Mouse (Mus musculus) neural tube, embryonic 10.5 days (tissue): ENCODE measurements at regions not wholly inside any gene's neighbourhood (a gene's known extent, or its start where the extent isn't known, plus 50 kb on each side); places are given as distances from the start of the nearest gene placed in this dataset.

Source experiments
- DNase-seq: peaks from one replicate; pipeline ENCODE4 v3.0.0-alpha.2; 2017; ENCODE audit warnings: low spot score; ENCODE audit errors: extremely low spot score

DNA sequence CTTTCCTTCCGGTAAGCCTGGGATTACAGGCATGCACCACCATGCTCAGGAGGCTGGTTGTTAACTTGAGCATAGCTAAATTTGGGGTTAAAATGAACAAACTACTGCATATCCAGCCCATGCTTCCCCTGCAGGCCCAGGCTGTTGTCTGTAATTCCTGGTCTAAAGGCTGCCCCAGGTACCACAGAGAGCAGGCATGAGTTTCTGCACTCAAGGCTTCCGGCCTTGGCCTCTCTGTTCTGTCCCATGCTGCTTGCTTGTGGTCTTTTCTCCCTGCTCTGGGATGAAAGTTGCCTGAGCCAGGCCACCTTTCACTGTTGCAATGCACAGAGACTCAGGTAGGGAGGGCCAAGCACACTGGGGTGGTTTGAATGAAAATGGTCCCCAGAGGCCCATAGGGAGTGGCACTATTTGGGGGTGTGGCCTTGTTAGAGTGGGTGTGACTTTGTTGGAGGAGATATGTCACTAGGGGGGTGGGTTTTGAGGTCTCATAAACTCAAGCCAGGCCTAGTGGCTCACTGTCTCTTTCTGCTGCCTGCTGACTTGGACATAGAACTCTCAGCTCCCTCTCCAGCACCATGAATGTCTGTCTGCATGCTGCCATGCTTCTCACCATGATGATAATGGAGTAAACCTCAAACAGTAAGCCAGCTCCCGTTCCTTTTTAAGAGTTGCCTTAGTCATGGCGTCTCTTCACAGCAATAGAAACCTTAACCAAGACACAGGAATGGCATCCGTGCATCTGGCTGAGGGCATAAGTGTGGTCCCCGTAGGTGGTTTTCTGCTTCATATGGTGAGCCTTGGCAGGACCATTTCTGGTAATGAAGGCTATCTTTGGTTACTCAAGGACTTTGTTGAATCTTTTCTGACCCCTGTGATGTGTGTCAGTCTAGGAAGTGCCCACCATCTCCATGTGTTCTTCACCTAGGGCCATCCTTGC, 86.7 kb upstream of the Zfp366 start:
- DNase-seq: no peak

DNA sequence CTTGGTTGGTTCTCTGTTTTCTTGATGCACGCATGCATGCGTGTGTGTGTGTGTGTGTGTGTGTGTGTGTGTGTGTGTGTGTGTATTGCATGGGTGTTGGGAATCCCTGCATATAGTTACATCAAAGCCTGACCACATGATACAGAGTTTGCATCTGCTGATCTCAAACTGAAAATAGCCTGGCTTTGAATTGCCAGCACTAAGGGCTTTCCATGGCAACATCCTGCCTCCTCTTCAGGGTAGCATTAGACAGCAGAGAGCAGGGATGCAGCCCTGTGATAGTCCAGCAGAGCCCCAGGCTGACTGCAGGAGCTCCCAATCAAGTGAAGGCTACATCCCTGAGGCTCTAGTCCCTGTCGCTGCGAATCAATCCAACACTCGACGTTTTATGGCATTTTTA, 87.8 kb upstream of the Zfp366 start:
- DNase-seq: no peak

DNA sequence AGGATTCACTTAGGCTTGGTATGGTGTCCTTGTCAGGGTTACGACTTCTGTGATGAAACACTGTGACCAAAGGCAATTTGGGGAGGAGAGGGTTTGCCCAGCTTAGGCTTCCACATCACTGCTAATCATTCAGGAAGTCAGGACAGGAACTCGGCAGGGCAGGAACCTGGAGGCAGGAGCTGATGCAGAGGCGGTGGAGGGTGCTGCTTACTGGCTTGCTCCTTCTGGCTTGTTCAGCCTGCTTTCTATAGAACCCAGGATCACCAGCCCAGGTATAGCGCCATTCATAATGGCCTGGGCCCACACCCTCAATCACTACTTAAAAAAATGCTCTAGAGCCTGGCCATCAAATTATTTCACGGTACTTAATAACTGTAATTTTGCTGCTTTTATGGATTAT, 89.6 kb upstream of the Zfp366 start:
- DNase-seq: no peak

- DNase-seq: no peak
Measured at GRCm38 (mm10) chr13:99094221-99094620, 90.4 kb upstream of the Zfp366 start.

DNA sequence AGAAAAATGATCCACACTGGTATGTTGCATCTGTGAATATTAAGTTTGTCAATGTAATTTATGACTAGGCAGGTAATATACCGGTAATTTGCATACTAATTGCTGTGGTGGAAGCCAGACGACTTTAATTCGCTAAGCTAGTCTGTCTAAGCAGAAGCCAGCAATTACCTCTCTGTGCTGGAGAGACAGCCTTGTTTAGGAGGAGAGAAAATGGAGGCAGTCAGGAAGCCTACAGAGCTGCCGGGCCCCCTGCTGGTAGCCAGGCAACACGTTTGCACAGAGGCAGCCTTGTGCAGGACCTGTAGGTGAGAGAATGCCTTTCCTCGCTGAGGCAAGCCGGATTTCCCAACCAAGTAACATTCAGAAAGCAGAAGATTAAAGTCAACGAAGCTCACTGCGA, 91.4 kb upstream of the Zfp366 start:
- peak; percentile 71 for DNase-seq

- peak; percentile 32 for DNase-seq
Measured at GRCm38 (mm10) chr13:99092279-99092930, 92.2 kb upstream of the Zfp366 start.

DNA sequence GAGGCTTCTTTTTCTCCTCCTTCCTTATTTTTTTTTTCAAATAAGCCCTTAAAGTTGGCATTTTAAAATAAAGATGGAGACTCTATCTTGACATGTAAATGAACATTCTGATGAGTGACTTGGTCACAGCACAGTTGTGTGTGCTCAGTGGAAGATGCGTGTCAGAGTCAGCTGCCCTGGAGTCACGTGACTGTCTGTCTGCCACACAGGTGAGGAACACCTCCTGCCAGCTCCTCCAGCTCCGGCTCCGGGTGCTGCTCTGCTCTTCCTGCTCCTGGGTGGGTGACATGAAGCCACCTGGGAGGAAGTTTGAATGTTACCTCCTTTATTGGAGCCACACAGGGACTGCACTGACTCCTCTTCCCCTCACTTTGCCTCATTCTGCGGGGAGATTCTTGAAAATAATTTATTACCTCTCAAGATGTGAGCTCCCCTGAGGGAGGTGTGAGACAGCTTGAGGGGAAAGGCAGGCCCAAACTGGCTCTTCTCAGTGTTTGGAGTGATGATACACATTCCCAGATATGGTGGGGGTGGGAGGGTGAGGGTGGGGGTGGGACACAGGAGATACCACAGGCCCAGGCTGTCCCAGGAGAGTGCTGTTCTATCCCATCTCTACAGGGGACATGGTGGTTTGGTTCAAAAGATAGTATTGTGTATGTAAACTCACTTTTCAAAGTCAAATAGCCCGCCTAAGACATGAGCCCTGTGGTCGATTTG, 92.9 kb upstream of the Zfp366 start:
- DNase-seq: no peak

DNA sequence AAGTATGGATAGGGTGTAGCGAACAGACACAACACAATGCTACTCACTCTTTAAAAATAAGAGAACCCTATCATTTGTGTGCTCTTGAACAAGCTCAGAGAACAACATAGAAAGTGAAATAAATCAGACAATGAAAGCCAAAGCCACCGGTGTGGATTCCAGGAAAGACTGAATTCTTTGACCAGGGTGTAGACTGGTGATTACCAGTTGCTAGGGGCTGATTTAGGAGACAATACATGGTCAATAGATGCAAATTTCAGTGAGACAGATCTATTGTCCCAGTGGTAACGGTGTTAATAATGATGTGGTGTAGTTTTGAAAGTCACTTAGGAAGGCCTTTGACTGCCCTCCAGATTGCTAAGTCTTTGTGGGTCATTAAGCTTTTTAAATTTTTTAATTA, 94.3 kb upstream of the Zfp366 start:
- no peak for DNase-seq

DNA sequence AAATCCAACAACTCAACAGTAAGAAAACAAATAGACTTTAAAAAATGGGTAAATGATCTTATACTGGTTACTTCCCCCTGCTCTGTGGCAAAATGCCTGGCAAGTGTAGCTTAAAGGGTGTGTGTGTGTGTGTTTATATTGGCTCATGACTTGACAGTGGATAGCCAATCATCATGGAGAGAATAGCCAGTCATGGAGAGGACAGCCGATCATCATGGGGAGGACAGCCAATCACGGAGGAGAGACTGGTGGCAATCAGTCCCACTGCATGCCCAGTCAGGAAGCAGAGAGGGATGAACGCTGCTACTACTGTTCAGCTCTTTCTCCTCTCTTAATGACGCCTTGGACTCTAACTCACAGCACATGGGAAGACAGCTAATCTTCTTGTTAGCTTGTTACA, 96.3 kb upstream of the Zfp366 start:
- no peak for DNase-seq

DNA sequence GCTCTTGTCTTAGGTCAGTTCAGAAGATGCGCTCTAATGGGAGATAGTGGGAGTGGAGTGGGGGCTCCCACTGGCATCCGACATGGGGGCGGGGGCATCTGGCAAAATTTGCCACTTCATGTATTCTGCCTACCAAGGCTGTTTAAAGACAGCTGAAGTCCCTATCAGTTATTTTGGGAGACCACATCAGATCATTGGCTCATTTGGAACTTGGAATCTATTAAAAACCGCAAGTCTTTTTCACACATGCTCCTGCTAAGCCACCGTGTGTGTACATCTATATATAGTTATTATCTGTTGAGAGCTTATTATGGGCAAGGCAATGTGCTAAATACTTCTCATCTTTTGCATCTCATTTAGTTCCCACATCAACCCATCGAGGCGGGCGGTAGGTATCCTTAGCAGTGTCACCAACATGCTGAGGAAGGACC, 95.0 kb upstream of the 1700024P04Rik start:
- DNase-seq: no peak

GRCm38 (mm10) chr13:99078643-99079042, 94.3 kb upstream of the 1700024P04Rik start:
- DNase-seq: no peak

GRCm38 (mm10) chr13:99077039-99077749, 92.8 kb upstream of the 1700024P04Rik start:
- DNase-seq: no peak

DNA sequence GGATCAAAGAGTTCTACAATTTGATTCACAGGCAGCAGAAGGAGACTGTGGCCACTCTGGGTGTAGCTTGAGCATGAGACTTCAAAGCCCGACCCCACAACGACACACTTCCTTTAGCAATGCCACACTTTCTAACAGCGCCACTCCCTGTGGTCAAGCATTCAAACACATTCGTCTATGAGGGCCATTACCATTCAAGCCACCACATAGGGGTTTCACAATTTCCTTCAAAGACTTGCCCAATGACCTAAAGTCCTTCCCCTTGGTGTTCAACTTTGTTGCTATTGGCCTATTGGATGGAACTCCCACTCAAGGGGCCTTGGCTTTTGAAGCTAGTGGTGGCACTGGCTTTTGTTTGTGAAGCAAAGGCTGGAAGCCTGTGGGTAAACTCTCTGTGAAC, 91.1 kb upstream of the 1700024P04Rik start:
- DNase-seq: no peak

- no peak for DNase-seq
Measured at GRCm38 (mm10) chr13:99071821-99072414, 87.6 kb upstream of the 1700024P04Rik start.

DNA sequence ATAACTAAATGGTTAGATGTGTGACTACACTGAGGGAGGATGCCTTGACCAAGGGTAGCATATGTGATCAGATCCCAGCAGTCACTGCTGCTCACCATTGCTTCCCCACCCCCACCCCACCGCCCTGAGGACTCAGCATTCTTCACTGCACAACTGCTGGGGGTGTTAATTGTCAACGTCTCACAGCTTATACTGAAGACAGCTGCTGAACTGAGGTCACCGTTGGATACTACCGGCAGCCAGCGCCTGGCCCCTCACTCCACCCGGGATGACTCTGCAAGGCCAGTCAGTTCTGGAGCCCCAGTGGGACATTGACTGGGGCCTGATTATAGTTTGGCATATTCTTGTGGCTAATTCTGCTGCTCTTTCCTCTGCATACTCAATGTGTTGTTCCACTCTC, 87.0 kb upstream of the 1700024P04Rik start:
- no peak for DNase-seq

DNA sequence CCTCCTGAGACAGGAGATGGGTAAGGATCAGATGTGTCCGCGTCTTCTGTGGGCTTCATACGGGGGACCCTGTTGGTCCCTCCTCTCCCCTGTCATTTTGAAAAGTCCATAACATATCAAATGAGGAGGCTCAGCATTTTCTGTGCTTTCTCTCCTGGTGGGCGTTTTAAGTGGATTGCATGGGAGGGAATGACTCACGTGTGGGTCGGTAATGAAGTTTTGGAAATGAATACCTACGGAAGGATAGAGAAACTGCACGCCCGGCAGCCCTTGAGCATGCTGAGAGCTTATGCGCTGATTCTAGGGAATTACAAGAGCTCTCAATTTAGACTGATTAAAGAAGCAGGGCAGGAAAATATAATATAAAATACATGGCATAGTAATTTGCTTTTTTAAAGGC, 85.4 kb upstream of the 1700024P04Rik start:
- DNase-seq: no peak

DNA sequence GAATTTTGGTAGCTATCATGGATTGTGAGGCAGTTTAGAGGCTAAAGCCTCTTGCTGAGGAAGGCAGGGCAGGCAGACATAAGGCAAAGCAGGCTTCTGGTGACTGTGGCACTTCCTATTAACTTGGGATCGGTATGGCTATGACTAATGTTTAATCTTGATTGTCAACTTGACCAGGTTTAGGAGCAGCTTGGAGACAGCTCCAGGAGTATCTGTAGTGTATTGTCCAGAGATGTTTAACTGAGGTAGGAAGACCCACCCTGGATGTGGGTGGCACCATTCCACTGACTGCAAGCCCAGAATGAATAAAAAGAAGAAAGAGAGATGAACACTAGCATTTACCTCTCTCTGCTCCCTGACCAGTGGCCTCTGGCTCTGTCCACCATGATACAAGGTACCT, 83.1 kb upstream of the 1700024P04Rik start:
- DNase-seq: no peak

- no peak for DNase-seq
Measured at GRCm38 (mm10) chr13:99063431-99063830, 79.1 kb upstream of the 1700024P04Rik start.

- DNase-seq: no peak
Measured at GRCm38 (mm10) chr13:99062936-99063335, 78.6 kb upstream of the 1700024P04Rik start.

GRCm38 (mm10) chr13:99058131-99058970, 74.0 kb upstream of the 1700024P04Rik start:
- no peak for DNase-seq
